Mouse (Mus musculus) limb, embryonic 14.5 days (tissue): ENCODE data around the gene Rarres2. TPM values are rescaled to one million over a fixed set of nuclear protein-coding genes. Genes with fewer than 3 reads are reported as not detected.
A peak's percentile ranks its signal among the peaks of the same experiment; 100 is the strongest.

Source experiments
- ATAC-seq: fragments of 200-750 bp; cut with Nextera tagmentation; 2 replicates; pipeline ENCODE4 v1.8.0; 2017; ENCODE audit warnings: low read depth, moderate number of reproducible peaks, moderate TSS enrichment; ENCODE audit not compliant: low FRiP score
- DNase-seq: peaks from one replicate; pipeline ENCODE4 v3.0.0-alpha.2; 2015; ENCODE audit warnings: low spot score
- H3K27ac ChIP-seq: fragments of 300-500 bp; sonication (generic); replicated peaks from 2 replicates; pipeline ENCODE4 v1.5.1; 2014; ENCODE audit warnings: low read depth, mild to moderate bottlenecking, low read length, moderate library complexity, mixed read lengths
- H3K27me3 ChIP-seq: fragments of 300-500 bp; sonication (generic); 2 replicates; pipeline ENCODE4 v1.6.1; 2014; ENCODE audit warnings: low read length, mixed read lengths; ENCODE audit not compliant: control insufficient read depth, insufficient read depth
- H3K36me3 ChIP-seq: fragments of 300-500 bp; sonication (generic); 2 replicates; pipeline ENCODE4 v1.6.1; 2014; ENCODE audit warnings: mild to moderate bottlenecking, low read length, moderate library complexity, mixed read lengths; ENCODE audit not compliant: control insufficient read depth, insufficient read depth
- H3K4me1 ChIP-seq: fragments of 300-500 bp; sonication (generic); 2 replicates; pipeline ENCODE4 v1.6.1; 2014; ENCODE audit warnings: antibody characterized with exemption, low read length, mixed read lengths; ENCODE audit not compliant: control insufficient read depth, insufficient read depth
- H3K4me2 ChIP-seq: fragments of 300-500 bp; sonication (generic); replicated peaks from 2 replicates; pipeline ENCODE4 v1.6.1; 2014; ENCODE audit warnings: low read depth, mild to moderate bottlenecking, low read length, moderate library complexity; ENCODE audit not compliant: severe bottlenecking
- H3K4me3 ChIP-seq: fragments of 300-500 bp; sonication (generic); replicated peaks from 2 replicates; pipeline ENCODE4 v1.5.1; 2014; ENCODE audit warnings: low read length
- H3K9ac ChIP-seq: fragments of 300-500 bp; sonication (generic); 2 replicates; pipeline ENCODE4 v1.6.1; 2014; ENCODE audit warnings: mild to moderate bottlenecking, low read depth, low read length, moderate library complexity; ENCODE audit not compliant: severe bottlenecking
- H3K9me3 ChIP-seq: fragments of 300-500 bp; sonication (generic); 2 replicates; pipeline ENCODE4 v1.6.1; 2016; ENCODE audit warnings: low read length; ENCODE audit not compliant: control insufficient read depth
- POLR2A ChIP-seq: fragments of 200-500 bp; IDR thresholded peaks from 2 replicates; pipeline ENCODE4 v1.8.0; 2012; ENCODE audit warnings: inconsistent platforms, mild to moderate bottlenecking, moderate library complexity, borderline replicate concordance; ENCODE audit not compliant: insufficient read depth, insufficient read length; ENCODE audit errors: extremely low read depth
- WGBS: fragments of 180-500 bp; shearing (Covaris S2); extraction: QIAGEN DNeasy Blood & Tissue Kit; methylation state at CpG from one replicate; pipeline ENCODE4 v1.1.7; 2014; 5-methylcytosine and 5-hydroxymethylcytosine counted together
- polyA plus RNA-seq, 2 experiments: library from polyadenylated mRNA; depleted of rRNA in 1 of 2; stranded (reverse) in 1 of 2; unstranded in 1 of 2; fragments of >200 nt; fragmentation: Nextera tagmentation in 1 of 2; extraction: Ambion mirVana in 1 of 2; gene quantifications; 2 replicates each; pipeline versions ENCODE4 v1.2.1 to v1.2.3; 2012 to 2014

The Rarres2 gene
- polyA plus RNA-seq, 2 experiments: 19.7 to 21.3 TPM

DNA sequence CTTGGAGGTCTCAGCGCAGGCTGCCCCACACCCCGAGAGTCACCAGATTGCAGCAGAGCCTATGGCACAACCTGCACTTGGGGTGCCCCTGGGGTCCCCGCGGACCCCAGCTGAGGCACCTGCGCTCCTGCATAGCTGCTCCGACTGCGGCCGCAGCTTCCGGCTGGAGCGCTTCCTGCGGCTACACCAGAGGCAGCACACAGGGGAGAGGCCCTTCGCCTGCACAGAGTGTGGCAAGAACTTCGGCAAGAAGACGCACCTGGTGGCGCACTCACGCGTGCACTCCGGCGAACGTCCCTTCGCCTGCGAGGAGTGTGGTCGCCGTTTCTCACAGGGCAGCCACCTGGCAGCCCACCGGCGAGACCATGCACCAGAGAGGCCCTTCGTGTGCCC, 24.6 kb upstream of the Rarres2 start:
- Histone ChIP-seq H3K4me3 (no peak overlapping the region), H3K9me3 (peaks cover 25% of the 10 kb centered on the region), H3K9ac (no peak overlapping the region), H3K4me2 (no peak overlapping the region), H3K27ac (no peak overlapping the region), H3K27me3 (no peaks in the 10 kb centered on the region), H3K36me3 (peaks cover 43% of the 10 kb centered on the region), H3K4me1 (peaks cover 13% of the 10 kb centered on the region; the same call in 1 of the 2 replicates)
- WGBS: 95% methylated on average over 27 of the region's 27 CpGs
- DNase-seq: no peak
- no peak for ATAC-seq
- TF ChIP-seq POLR2A: no peak

DNA sequence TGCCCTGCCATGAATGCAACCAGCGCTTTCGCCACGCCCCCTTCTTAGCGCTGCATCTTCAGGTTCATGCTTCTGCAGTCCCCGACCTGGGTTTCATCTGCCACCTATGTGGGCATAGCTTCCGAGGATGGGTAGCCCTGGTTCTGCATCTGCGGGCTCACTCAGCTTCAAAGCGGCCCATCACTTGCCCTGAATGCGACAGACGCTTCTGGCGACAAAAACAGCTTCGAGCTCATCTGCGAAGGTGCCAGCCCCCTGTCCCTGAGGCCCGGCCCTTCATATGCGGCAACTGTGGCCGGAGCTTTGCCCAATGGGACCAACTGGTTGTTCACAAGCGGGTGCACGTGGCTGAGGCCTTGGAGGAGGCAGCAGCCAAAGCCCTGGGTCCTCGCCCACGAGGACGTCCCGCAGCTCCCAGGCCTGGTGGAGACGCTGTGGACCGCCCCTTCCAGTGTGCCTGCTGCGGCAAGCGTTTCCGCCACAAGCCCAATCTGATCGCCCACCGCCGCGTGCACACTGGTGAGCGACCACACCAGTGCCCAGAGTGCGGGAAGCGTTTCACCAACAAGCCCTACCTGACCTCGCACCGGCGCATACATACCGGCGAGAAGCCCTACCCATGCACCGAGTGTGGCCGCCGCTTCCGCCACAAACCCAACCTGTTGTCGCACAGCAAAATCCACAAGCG, 24.1 kb upstream of the Rarres2 start:
- Histone ChIP-seq H3K36me3 (peaks cover 43% of the 10 kb centered on the region), H3K4me1 (peaks cover 13% of the 10 kb centered on the region; the same call in 1 of the 2 replicates), H3K27me3 (no peaks in the 10 kb centered on the region), H3K4me3 (no peak overlapping the region), H3K9me3 (peaks cover 25% of the 10 kb centered on the region), H3K4me2 (no peak overlapping the region), H3K9ac (no peak overlapping the region), H3K27ac (no peak overlapping the region)
- no peak for ATAC-seq
- DNase-seq: no peak
- WGBS: 96% methylated on average over 44 of the region's 45 CpGs
- no peak for TF ChIP-seq POLR2A

DNA sequence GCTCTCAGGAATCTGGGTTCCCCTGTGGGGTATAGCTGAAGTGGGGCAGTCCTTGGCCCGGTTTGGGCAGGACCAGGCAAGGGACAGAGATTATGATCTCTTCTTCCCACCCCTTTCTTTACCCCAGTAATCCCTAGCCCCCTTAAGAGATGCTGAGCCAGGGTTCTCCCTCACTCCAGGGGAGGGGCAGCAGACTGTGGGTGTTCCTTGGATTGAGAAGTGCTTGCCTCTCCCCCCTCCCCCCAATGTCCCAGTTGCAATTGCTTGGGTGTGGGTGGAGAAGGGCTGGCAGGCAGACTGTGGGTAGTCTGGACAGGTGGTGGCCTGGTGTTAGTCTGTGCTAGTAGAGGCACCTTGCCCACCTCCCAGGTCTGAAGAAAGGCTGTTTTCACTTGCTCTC, 22.7 kb upstream of the Rarres2 start:
- Histone ChIP-seq H3K9me3 (peaks cover 25% of the 10 kb centered on the region), H3K9ac (peak overlapping the region; percentile 92; the same call in 1 of the 2 replicates), H3K36me3 (peaks cover 43% of the 10 kb centered on the region), H3K4me3 (peak overlapping the region; percentile 82; the same call in 1 of the 2 replicates), H3K4me2 (peak overlapping the region; percentile 81; the same call in 1 of the 2 replicates), H3K4me1 (peaks cover 13% of the 10 kb centered on the region; the same call in 1 of the 2 replicates), H3K27ac (no peak overlapping the region), H3K27me3 (no peaks in the 10 kb centered on the region)
- DNase-seq (no peak), ATAC-seq (no peak)
- 58% methylated on average over 1 of the region's 1 CpGs for WGBS
- TF ChIP-seq POLR2A: no peak

DNA sequence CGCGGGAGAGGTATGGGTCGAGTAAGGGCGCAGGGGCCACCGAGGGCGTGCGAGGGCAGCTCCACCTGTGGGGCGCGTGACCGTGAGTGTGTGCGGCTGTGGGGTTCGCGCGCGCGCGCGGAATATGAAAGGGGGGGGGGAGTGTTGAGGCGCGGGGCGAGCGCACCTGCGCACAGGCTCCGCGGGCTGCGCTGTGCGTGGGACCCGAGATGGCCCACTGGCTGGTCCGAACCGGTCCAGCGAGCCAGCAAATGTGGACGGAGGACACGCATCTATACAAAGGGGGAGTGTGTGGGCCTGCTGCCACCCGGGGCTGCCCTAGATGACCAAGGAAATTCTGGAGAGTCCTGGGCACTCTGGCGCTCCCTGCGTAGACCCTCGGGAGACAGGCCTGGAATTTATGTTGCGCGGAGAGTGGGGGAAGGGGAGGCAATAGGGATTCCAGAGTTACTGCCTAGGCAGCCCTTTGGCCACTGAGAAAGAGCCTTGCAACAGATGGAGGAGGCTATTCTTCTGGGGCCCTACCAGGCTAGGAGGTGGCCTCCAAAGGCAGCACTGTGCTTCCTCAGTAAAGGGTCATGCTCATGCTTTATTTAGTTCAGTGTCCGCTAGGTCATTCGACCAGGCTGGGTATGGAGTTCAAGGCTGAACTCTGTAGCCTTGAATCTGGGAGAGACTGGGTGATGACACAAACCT, 21.6 kb upstream of the Rarres2 start:
- Histone ChIP-seq H3K27me3 (no peaks in the 10 kb centered on the region), H3K36me3 (peaks cover 32% of the 10 kb centered on the region), H3K4me2 (peak overlapping the region; percentile 81), H3K27ac (peak overlapping the region; percentile 82), H3K9me3 (peaks cover 25% of the 10 kb centered on the region), H3K4me3 (peak overlapping the region; percentile 82), H3K4me1 (peaks cover 13% of the 10 kb centered on the region; the same call in 1 of the 2 replicates), H3K9ac (peak overlapping the region; percentile 92)
- 1% methylated on average over 23 of the region's 41 CpGs for WGBS
- DNase-seq (peak; percentile 26), ATAC-seq (peak; percentile 75)
- TF ChIP-seq POLR2A: no peak

DNA sequence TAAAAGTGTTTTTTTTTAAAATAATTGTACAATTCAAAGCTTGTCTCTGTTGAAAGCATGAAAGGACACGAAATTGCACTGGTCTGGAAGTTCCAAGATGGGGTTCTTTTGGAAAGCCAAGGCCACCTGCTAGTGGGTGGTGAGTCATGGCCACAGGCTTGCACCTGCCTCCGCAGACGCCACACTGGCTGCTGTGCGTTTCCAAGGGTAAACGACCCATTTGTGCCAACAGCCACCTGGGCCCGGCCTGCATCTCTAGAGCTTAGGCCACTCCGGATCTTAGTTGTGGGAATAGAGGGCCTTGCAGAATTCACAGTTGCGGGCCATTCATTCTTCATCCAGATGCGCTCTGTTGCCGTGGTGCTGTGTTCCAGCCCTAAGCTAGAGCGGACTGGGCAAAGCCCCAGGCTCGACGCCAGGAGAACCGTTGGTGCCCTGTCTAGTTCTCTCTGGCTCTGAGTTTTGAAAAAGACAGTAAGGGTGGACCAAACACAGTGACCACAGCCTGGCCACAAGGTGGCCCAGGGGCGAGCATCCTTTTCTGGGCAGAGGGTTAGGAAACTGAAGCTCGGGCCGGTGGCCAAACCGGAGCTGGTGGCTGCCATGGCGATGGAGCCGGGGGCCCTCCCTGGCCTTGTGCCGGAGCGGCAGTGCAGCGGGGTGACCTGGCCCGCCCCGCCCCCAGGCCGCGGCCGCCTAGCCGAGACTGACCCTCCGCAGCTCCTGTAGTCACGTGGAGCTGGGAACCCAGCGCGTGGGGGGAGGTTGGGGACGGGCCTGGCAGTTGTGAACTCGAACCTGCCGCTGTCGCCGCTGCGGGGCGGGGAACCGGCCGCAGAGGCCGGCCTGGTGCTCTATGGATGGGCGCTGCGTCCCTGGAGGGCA, 20.8 kb upstream of the Rarres2 start, which contains the start of the genes Repin1 and Gm44965:
Gene Repin1 (plus strand): TSS at position 726 of the 885 bp plus-strand sequence.
Gene Gm44965 (plus strand): TSS at position 784 of the 885 bp plus-strand sequence.
- peaks cover 25% of the 10 kb centered on the region for H3K9me3 ChIP-seq
- peak; percentile 80 for DNase-seq
- peak within 1 kb of the TSS; percentile 81 for H3K4me2 ChIP-seq
- 5% methylated on average over 45 of the region's 45 CpGs for WGBS
- no peaks in the 10 kb centered on the region for H3K27me3 ChIP-seq
- H3K4me3 ChIP-seq: peak within 1 kb of the TSS; percentile 82
- H3K36me3 ChIP-seq: peaks cover 25% of the 10 kb centered on the region
- H3K4me1 ChIP-seq: peaks cover 13% of the 10 kb centered on the region; the same call in 1 of the 2 replicates
- H3K27ac ChIP-seq: peak within 1 kb of the TSS; percentile 82
- peak within 1 kb of the TSS; percentile 92 for H3K9ac ChIP-seq
- ATAC-seq: peak; percentile 95
- TF ChIP-seq POLR2A: 0 out of 2 replicates have a peak, but pooled peaks have one; percentile 13
